Mouse (Mus musculus) layer of hippocampus, adult 2 months (tissue): ENCODE data around the gene Rnf157. TPM values are rescaled to one million over a fixed set of nuclear protein-coding genes. Genes with fewer than 3 reads are reported as not detected.
"Not testable (repeated sequence)": the region's sequence is repeated elsewhere in the genome, so short reads cannot be mapped to it uniquely, and the experiment has no call there.

Source experiments
- DNase-seq, 2 experiments: peaks; one replicate each; pipeline ENCODE4 v3.0.0; 2022; ENCODE audit warnings: low spot score in 2 of 2
- H3K27ac ChIP-seq: fragments of 200-600 bp; 2 replicates; pipeline ENCODE4 v1.8.1; 2022
- H3K4me3 ChIP-seq: fragments of 200-600 bp; 2 replicates; pipeline ENCODE4 v1.8.1; 2022; ENCODE audit warnings: mild to moderate bottlenecking
- CTCF ChIP-seq: fragments of 200-600 bp; conservative IDR thresholded peaks from 2 replicates; pipeline ENCODE4 v1.8.1; 2022; ENCODE audit warnings: antibody characterized with exemption, mild to moderate bottlenecking, moderate library complexity
- total RNA-seq, 2 experiments: library from RNA; stranded (reverse); gene quantifications; 2 replicates each; pipeline ENCODE4 v1.2.3; 2021

The Rnf157 gene
- total RNA-seq, 2 experiments from 2014 or later = 227 to 236 TPM

GRCm38 (mm10) chr11:116379530-116379929 lies 33.3 kb downstream of the Rnf157 start:
- no peak for DNase-seq
- no peak overlapping the region for H3K4me3 ChIP-seq
- TF ChIP-seq CTCF = no peak
- H3K27ac ChIP-seq = no peak overlapping the region

- no peak for DNase-seq
- no peak overlapping the region for H3K27ac ChIP-seq
- no peak overlapping the region for H3K4me3 ChIP-seq
- TF ChIP-seq CTCF = no peak
These were observed 35.7 kb downstream of the Rnf157 start for GRCm38 (mm10) chr11:116376945-116377661.

DNA sequence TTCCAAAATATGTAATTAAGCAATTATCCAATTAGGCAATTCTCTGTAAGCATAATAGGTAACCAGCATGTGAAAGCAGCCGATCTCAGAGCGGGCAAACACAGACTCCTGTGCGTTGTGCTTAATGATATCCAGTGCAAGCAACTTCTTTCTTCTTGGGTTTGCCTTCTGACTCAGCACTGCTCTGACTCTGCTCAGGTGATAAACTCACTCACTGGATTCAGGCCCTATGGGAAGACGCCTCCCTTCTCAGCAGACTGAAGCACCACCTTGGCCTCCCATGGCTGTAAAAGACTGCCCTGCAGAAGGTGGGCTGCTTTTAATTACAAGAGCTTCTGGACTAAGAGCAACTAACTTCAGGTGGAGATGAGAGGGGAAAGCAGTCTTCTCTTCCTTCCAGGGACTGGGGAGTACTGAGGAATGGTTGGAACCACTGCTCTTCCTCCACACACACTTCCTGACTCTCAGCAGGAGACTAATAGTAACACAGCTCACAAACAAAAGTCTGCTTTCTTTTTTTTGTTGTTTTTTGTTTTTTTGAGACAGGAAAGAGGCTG lies 40.9 kb downstream of the Rnf157 start:
- Histone ChIP-seq H3K4me3 (no peak overlapping the region), H3K27ac (no peak overlapping the region)
- no peak for TF ChIP-seq CTCF
- DNase-seq = no peak

- Histone ChIP-seq H3K4me3 (no peak overlapping the region), H3K27ac (no peak overlapping the region)
- no peak for TF ChIP-seq CTCF
- no peak for DNase-seq
These were observed 43.2 kb downstream of the Rnf157 start for GRCm38 (mm10) chr11:116369633-116370032.

DNA sequence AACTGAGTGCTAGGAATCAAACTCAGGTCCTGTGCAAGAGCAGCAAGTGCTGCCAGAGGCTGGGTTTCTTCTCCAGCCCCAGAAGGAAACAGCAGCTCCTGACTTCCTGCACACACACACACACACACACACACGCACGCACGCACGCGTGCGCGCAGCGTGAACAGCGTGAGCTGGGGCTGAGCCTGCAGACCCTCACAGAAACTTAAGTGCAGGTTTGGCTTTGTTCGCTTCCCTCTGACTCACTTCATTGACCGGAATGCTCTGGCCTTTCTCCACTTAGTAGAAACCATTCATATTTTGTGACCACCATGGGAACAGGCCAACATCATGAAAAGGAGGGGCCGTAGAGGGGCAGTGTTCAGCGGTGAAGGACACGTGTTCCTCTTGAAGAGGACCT lies 43.8 kb downstream of the Rnf157 start:
- Histone ChIP-seq H3K4me3 (no peak overlapping the region), H3K27ac (no peak overlapping the region)
- no peak for TF ChIP-seq CTCF
- no peak for DNase-seq

DNA sequence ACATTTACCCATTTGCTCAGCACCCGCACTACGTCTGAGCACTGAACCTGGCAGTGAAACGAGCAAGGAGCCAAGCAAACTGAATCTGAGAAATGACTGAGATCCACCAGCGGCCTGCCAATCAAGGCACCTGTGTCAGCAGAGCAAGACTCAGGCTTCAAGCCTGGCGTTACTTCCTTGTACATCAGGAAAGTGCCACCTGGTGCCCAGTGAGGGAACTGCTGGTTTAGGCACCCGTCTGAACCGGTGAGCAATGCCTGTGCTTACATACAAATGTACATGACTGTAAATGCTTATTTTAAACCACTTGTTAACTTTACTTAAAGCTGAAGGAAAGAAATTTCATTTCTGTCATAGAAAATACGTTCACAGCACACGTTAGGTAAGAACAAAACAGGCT lies 44.7 kb downstream of the Rnf157 start:
- peak; percentile 63 to 85 for DNase-seq
- Histone ChIP-seq H3K4me3 (no peak overlapping the region), H3K27ac (no peak overlapping the region)
- peak; percentile 95 for TF ChIP-seq CTCF

DNA sequence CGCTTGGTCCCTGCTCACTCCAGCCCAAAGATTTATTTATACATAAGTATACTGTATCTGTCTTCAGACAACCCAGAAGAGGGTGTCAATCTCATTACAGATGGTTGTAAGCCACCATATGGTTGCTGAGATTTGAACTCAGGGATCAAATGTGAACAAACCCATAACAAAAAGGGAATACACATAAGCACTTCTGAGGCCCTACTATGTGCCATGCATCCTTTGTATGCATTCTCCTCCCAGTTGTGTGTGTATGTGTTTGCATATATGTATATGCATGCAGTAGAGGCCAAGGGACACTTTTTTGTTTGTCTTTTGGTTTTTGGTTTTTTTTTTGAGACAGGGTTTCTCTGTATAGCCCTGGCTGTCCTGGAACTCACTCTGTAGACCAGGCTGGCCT lies 46.2 kb downstream of the Rnf157 start:
- no peak overlapping the region for H3K4me3 ChIP-seq
- no peak for DNase-seq
- TF ChIP-seq CTCF = no peak
- H3K27ac ChIP-seq = no peak overlapping the region

- no peak for DNase-seq
- Histone ChIP-seq H3K27ac (no peak overlapping the region), H3K4me3 (no peak overlapping the region)
- TF ChIP-seq CTCF = no peak
These were observed 46.7 kb downstream of the Rnf157 start for GRCm38 (mm10) chr11:116366124-116366523.

- TF ChIP-seq CTCF = no peak
- DNase-seq = no peak
- H3K27ac ChIP-seq = no peak overlapping the region
- no peak overlapping the region for H3K4me3 ChIP-seq
These were observed 47.4 kb downstream of the Rnf157 start for GRCm38 (mm10) chr11:116365432-116365831.

DNA sequence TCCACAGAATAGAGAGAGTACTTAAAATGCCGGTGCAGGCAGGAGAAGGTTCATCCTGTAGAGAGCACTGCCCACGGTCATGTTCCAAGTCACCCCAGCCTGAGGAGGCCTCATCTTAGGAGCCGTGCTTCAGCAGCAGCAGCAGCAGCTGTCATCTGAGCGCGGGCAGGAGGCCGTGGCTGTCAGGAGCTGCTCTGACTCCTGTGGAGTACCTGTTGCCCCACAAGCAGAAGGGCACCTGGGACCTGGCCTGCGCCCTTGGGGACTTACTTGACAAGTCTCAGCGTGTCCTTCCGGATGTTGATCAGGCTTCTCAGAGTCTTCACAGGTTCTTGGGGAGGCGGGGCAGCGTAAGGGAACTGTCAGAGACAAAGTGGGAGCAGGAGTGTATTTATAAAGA lies 50.8 kb downstream of the Rnf157 start:
- Histone ChIP-seq H3K4me3 (no peak overlapping the region), H3K27ac (no peak overlapping the region)
- no peak for DNase-seq
- TF ChIP-seq CTCF = no peak

DNA sequence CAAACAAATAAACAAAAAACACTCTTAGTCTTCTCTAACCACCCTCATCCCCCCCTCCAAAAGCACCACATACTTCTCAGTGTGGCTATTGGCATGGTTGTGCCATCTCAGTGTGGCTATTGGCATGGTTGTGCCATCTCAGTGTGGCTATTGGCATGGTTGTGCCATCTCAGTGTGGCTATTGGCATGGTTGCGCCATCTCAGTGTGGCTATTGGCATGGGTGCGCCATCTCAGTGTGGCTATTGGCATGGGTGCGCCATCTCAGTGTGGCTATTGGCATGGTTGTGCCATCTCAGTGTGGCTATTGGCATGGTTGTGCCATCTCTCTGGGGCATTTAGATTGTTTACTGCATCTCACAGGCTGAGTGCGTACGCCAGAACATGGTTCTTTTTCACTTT lies 51.9 kb downstream of the Rnf157 start:
- H3K4me3 ChIP-seq, H3K27ac ChIP-seq, DNase-seq: not testable (repeated sequence)

- no peak for DNase-seq
- Histone ChIP-seq H3K4me3 (no peak overlapping the region), H3K27ac (no peak overlapping the region)
- TF ChIP-seq CTCF = no peak
These were observed 53.2 kb downstream of the Rnf157 start for GRCm38 (mm10) chr11:116359652-116360051.

DNA sequence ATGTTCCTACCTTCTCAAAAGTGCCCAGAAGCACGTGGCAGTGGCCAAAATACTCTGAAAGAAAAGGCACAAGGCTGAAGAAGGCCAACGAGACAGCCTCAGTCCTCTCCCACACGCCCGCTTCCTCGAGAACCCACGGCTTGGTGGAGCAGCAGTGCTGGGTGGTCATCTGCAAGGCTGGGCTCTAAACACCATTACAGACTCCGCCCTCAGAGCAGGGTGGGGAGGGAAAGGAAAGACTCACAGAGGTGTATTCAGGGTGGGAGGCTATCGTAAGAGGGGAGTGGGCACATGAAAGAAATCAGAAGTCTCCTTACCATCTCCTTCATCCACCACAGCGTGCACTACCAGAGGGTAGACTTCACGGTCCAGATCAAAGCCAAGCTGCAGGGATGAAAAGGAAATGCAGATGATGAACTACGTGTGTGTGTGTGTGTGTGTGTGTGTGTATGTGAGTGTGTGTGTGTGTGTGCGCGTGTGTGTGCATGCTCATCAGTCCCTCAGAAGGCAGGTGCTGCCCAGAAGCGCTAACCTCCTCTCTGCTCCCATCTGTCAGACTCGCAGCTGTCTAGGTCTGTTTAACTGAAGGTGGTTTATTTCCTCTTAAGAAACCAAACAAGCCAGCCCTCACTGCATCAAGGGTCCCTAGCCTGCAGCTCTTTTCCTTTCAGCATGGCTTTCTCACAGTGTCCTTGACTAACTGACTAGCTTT lies 53.8 kb downstream of the Rnf157 start:
- TF ChIP-seq CTCF = no peak
- Histone ChIP-seq H3K27ac (no peak overlapping the region), H3K4me3 (no peak overlapping the region)
- no peak for DNase-seq

- no peak for DNase-seq
- Histone ChIP-seq H3K4me3 (no peak overlapping the region), H3K27ac (no peak overlapping the region)
- no peak for TF ChIP-seq CTCF
These were observed 58.3 kb downstream of the Rnf157 start for GRCm38 (mm10) chr11:116354521-116354920.
